Mouse (Mus musculus) gastrocnemius, postnatal 14 days (tissue): Measurements from ENCODE around the gene Esrrb. TPM values are rescaled to one million over a fixed set of nuclear protein-coding genes. Genes with fewer than 3 reads are reported as not detected.

Experiments used
- DNase-seq: peaks from one replicate; pipeline ENCODE4 v3.0.0; 2021; ENCODE audit warnings: mixed read lengths
- intact Hi-C: fragments of 180-260 bp; cut with DNase I; formaldehyde crosslinking; loops from one replicate; pipeline ENCODE4 v1.15.1; 2025; ENCODE audit warnings: low total_unique reads
- total RNA-seq, 2 experiments: library from RNA; stranded (reverse); gene quantifications; 2 replicates each; pipeline ENCODE4 v1.2.3; 2021

The Esrrb gene
- total RNA-seq, 2 experiments from 2014 or later: 1.6 to 2.9 TPM

DNA sequence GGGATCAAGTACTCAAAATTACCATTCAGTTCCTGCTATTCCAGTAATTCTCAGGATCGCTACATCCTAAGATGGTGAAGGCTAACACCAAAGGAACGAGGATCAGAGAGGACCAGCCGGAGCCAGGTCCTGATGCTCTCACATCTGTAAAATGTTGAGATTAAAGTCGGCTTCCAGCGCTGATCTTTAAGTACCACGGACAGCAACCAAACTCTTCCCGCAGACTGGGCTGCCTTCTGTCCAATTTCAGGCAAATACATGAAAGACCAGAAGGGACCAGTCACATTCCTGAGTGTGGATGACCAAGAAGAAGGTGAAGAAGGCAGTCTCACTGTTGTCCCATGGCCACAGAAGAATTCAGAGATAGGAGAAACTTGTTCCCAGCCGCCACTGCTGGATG, 186.9 kb downstream of the Esrrb start:
- DNase-seq: no peak
- intact Hi-C loops: no loop called here

DNA sequence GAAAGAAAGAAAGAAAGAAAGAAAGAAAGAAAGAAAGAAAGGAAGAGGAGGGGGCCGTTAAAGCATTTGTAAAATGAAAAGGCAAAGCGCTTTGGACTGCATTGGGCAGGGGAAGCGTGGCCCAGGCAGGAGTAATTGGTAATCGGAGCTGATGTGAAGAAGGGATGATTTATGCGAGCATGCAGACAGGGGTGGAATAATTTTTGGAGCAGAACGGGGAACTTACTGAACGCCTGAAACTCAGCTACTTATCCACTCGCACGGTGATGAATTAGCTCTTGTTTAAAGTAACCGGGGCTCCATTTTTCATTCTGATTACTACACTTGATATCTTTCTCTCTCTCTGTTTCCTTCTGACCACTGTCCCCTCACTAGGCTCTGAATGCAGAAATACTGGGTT, 192.1 kb downstream of the Esrrb start:
- DNase-seq: no peak
- intact Hi-C loops: no loop called here

DNA sequence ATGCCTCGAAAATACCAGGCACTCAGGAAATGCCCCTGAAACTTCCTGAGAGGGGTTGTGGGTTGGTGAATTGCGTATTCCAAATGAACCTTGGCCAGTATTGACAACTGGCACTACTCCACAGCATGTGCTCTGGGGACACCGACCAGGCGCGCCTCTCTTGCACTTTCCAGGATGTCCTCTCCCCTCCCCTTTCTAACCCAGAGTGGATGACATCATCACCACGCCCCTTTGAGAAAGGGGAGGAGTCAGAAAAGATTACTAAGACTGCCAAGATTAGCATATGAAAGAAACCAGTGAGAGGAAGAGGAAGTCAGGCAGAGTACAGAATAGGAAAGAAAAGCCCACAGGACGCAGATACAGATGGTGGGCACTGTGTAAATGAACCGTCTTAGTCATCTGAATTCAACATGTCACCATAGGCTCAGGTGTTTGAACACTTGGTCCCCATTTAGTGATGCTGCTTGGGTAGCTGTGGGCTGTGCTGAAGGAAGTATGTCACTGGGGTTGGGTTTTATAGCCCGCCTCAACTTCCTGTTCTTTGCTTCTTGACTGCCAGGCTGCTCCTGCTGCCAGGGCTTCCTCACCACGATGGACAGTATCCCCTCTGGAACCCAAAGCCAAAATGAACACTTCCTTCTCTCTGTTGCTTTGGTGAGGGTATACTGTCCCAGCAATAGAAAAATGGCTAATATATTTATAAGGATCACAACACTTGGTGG, 196.0 kb downstream of the Esrrb start:
- intact Hi-C loops: no loop called here
- no peak for DNase-seq

DNA sequence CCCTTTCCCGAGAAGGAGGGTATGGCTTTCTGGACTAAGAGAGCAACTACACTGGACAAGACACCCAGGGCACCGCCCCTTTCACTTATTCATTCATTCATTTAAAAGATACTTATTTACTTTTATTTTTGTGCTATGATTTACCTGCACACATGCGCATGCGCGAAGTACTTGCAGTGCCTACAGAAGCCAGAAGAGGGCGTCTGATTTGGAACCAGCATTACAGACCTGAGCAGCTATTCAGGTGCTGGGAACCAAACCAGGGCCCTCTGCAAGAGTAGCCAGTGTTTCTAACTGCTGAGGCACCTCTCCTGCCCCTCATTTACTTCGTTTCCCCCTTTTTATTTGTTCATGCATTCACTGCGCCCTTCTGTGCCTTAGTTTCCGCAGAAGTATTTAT, 198.0 kb downstream of the Esrrb start:
- no peak for DNase-seq
- intact Hi-C loops: no loop called here

DNA sequence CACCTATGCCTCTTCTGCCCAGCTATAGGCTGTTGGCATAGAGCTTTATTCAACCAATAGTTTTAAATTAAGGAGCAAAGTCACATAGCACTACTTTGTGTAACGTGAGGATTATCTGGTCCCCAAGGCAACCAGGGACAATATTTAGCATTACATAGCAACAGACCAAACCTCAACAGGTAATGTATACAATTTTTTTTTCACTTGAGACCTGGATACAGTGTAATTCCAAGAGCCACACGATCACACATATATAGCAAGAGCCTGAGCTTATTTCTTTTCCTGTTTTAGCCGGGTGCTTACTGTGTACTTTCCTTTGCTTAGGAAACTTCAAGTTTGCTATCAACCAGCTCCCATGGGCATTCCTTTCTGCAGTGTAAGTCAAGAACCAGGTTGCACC, 201.8 kb downstream of the Esrrb start:
- no peak for DNase-seq
- intact Hi-C loops: no loop called here

DNA sequence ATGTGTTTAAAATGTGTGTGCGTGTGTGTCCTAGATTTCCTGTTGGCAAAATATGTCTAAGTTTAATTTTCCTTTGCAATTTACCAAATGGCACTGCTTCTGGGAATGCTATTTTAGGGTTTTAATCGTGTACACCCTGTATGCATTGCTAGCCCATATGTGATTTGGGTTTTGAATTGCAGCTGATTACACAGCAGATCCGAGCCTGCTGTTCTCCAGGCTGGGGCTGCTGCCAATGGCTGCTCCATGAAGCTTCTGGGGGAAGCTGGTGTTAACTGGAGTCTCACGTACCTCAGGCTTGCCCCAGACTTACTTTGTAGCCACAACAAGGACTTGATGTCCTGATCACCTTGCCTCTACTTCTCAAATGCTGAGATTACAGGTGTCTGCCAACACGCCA, 205.1 kb downstream of the Esrrb start:
- intact Hi-C loops: no loop called here
- DNase-seq: no peak

Other genes starting within 250 kb of the Esrrb start
- gene Gpatch2l, start 119.3 kb upstream of the Esrrb start, total RNA-seq: 10 to 100 TPM; 10.1 to 11.6 TPM